Mouse (Mus musculus) right cerebral cortex, adult 2 months (tissue): ENCODE data around the gene Fgfr2.

Experiments used
- DNase-seq, 2 experiments: peaks; one replicate each; pipeline ENCODE4 v3.0.0; 2021 to 2022; ENCODE audit warnings: low spot score in 2 of 2

The Fgfr2 gene

GRCm38 (mm10) chr7:132305492-132306375 lies 817.4 kb downstream of the Fgfr2 start:
- DNase-seq = no peak

GRCm38 (mm10) chr7:132304424-132305085 lies 818.6 kb downstream of the Fgfr2 start:
- no peak for DNase-seq

- DNase-seq = no peak
These were observed 819.2 kb downstream of the Fgfr2 start for GRCm38 (mm10) chr7:132303988-132304387.

- no peak for DNase-seq
These were observed 820.5 kb downstream of the Fgfr2 start for GRCm38 (mm10) chr7:132302508-132303241.

GRCm38 (mm10) chr7:132299661-132300210 lies 823.4 kb downstream of the Fgfr2 start:
- DNase-seq = no peak

- DNase-seq = no peak
These were observed 824.6 kb downstream of the Fgfr2 start for GRCm38 (mm10) chr7:132298412-132298990.

- DNase-seq = no peak
These were observed 826.3 kb downstream of the Fgfr2 start for GRCm38 (mm10) chr7:132296661-132297443.

GRCm38 (mm10) chr7:132296132-132296531 lies 827.0 kb downstream of the Fgfr2 start:
- DNase-seq = no peak

- DNase-seq = no peak
These were observed 835.8 kb downstream of the Fgfr2 start for GRCm38 (mm10) chr7:132287340-132287664.

- DNase-seq = no peak
These were observed 836.4 kb downstream of the Fgfr2 start for GRCm38 (mm10) chr7:132286630-132287339.

GRCm38 (mm10) chr7:132284795-132285194 lies 838.4 kb downstream of the Fgfr2 start:
- DNase-seq = peak; percentile 46 to 48

- peak in 1 of 2 experiments; percentile 30 for DNase-seq
These were observed 839.0 kb downstream of the Fgfr2 start for GRCm38 (mm10) chr7:132284048-132284737.

- no peak for DNase-seq
These were observed 840.6 kb downstream of the Fgfr2 start for GRCm38 (mm10) chr7:132282576-132282975.

- no peak for DNase-seq
These were observed 841.0 kb downstream of the Fgfr2 start for GRCm38 (mm10) chr7:132282161-132282560.

GRCm38 (mm10) chr7:132281753-132282152 lies 841.4 kb downstream of the Fgfr2 start:
- peak in 1 of 2 experiments; percentile 43 for DNase-seq

- DNase-seq = no peak
These were observed 844.5 kb downstream of the Fgfr2 start for GRCm38 (mm10) chr7:132278658-132279057.

- DNase-seq = no peak
These were observed 846.9 kb downstream of the Fgfr2 start for GRCm38 (mm10) chr7:132276287-132276686.

- DNase-seq = no peak
These were observed 849.2 kb downstream of the Fgfr2 start for GRCm38 (mm10) chr7:132273741-132274513.

- no peak for DNase-seq
These were observed 850.2 kb downstream of the Fgfr2 start for GRCm38 (mm10) chr7:132272984-132273383.
